Mouse (Mus musculus): ENCODE measurements around the gene Sart3.
"Not testable (repeated sequence)": the region's sequence is repeated elsewhere in the genome, so short reads cannot be mapped to it uniquely, and the experiment has no call there.

Gene Sart3

GRCm38 (mm10) chr5:113772450-113772895 is at the start of gene Sart3, which contains the start of gene Iscu:
TSS of gene Sart3 (minus strand) at chr5:113772510.
TSS of gene Iscu (plus strand) at chr5:113772748.
- peak; percentile 73 to 88 for DNase-seq (ENCODE audit: low spot score in 2 of 2)

GRCm38 (mm10) chr5:113818572-113818971 is 46.3 kb upstream of the Sart3 start:
- DNase-seq (ENCODE audit: low spot score in 2 of 2) = no peak

GRCm38 (mm10) chr5:113815638-113816152 is 43.4 kb upstream of the Sart3 start:
- peak in 1 of 2 experiments; percentile 25 for DNase-seq (ENCODE audit: low spot score in 2 of 2)

DNA sequence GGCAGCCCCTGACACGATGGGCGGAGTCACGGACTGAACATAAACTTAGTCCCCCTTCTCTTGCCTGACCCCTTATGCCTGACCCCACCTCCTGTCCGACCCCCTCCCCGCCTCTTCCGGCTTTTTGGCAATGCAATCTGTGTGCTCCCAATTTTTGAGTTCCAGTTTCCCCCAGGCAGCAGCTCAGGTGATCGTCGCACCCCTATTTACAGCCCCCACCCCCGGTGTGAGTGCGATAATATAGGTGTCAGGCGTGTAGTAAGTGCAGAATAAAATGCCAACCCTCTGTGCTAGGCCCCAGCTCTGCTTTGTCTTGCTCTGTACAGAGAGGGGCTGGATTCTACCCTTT is 42.7 kb upstream of the Sart3 start:
- no peak for DNase-seq (ENCODE audit: low spot score in 2 of 2)

GRCm38 (mm10) chr5:113814111-113815040 is 42.1 kb upstream of the Sart3 start:
- DNase-seq (ENCODE audit: low spot score in 2 of 2) = no peak

- DNase-seq (ENCODE audit: low spot score in 2 of 2) = no peak
Measured at GRCm38 (mm10) chr5:113813608-113814007, 41.3 kb upstream of the Sart3 start.

GRCm38 (mm10) chr5:113812638-113813037 is 40.3 kb upstream of the Sart3 start:
- DNase-seq (ENCODE audit: low spot score in 2 of 2) = no peak

DNA sequence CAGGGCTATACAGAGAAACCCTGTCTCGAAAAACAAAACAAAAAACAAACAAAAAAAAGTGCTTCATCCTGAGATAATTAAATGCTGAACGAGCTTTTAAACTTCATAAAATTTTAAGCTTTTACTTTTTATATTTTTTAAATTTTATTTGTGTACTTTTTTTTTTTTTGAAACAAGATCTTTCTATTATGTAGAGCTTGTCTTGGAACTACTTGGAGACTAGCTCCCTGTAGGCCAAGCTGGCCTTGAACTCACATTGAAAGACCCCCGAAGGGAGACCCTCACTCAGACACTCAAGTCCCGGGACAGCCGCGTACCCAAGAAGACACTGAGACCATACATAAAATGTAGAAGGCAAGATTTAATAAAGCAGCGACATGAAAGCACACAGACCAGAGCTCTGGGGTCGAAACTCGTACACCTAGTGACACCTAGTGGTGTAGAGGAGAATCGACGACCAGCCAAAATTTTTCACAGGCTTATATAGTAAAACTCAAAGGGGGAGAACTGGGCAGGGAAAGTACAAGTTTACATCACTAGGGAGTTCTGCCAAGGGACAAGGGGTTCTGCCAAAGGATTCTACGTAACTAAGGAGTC is 39.6 kb upstream of the Sart3 start:
- DNase-seq (ENCODE audit: low spot score in 2 of 2) = not testable (repeated sequence)

- no peak for DNase-seq (ENCODE audit: low spot score in 2 of 2)
Measured at GRCm38 (mm10) chr5:113810111-113810510, 37.8 kb upstream of the Sart3 start.

DNA sequence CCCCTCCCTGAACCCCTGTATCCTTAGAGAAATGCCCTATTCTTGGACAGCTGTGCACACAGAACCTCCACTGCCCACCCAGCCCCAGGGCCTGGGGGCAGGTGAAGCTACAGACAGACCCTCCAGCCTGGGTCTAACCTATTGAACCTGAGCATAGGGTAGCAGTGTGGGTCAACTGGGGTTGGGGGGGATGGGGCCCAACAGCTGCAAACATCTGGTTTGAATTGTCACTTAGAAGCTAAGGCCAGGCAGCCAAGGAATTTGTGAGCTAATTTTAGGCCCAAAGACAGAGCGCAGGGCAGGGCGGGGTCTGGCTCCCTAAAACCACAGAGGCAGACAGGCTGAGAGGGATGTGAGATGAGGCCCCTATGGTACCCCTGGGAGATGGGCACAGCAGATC is 35.9 kb upstream of the Sart3 start:
- no peak for DNase-seq (ENCODE audit: low spot score in 2 of 2)

GRCm38 (mm10) chr5:113807712-113808111 is 35.4 kb upstream of the Sart3 start:
- DNase-seq (ENCODE audit: low spot score in 2 of 2) = no peak

DNA sequence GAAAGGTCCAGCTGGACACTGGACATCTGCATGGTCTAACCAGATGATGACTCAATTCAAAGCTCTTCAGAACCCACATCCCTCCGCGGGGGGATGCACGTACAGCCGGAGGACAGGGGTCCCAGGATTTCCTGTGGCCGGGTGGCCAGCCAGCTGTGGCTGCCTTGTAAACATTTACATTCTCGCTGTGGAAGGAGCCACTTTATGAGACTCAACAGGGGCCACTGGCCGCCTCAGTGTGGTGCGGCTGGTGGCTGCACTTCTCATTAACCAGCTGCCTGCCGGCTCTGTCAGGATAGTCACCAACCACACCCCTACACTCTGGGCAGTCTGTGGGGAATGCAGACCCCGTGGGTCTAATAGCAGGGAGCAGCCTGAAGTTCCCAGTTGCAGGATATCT is 34.1 kb upstream of the Sart3 start:
- DNase-seq (ENCODE audit: low spot score in 2 of 2) = no peak

DNA sequence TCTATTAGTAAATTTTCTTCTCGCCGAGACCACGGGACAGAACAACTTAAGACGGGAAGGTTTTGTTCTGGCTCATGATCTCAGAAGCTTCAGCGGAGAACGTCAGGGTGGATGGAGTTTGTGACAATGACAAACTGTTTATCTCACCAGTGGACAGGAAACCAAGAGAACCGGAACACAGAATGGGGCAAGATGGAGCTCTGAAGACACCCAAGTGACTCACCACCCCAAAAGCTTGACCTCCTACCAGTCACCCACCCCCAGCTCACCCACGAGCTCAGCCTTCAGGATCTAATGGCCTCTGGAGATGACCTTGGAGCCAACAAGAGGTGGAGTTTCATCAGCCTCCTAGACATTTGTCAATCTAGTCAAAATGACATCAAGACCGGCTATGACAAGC is 33.0 kb upstream of the Sart3 start:
- no peak for DNase-seq (ENCODE audit: low spot score in 2 of 2)

GRCm38 (mm10) chr5:113804395-113804966 is 32.2 kb upstream of the Sart3 start:
- DNase-seq (ENCODE audit: low spot score in 2 of 2) = no peak

GRCm38 (mm10) chr5:113800280-113800679 is 28.0 kb upstream of the Sart3 start, which contains the start of gene Tmem119:
TSS of gene Tmem119 (minus strand) at chr5:113800516.
- DNase-seq (ENCODE audit: low spot score in 2 of 2) = no peak

GRCm38 (mm10) chr5:113799691-113800090 is 27.4 kb upstream of the Sart3 start:
- no peak for DNase-seq (ENCODE audit: low spot score in 2 of 2)

GRCm38 (mm10) chr5:113798525-113798924 is 26.2 kb upstream of the Sart3 start:
- DNase-seq (ENCODE audit: low spot score in 2 of 2) = no peak

DNA sequence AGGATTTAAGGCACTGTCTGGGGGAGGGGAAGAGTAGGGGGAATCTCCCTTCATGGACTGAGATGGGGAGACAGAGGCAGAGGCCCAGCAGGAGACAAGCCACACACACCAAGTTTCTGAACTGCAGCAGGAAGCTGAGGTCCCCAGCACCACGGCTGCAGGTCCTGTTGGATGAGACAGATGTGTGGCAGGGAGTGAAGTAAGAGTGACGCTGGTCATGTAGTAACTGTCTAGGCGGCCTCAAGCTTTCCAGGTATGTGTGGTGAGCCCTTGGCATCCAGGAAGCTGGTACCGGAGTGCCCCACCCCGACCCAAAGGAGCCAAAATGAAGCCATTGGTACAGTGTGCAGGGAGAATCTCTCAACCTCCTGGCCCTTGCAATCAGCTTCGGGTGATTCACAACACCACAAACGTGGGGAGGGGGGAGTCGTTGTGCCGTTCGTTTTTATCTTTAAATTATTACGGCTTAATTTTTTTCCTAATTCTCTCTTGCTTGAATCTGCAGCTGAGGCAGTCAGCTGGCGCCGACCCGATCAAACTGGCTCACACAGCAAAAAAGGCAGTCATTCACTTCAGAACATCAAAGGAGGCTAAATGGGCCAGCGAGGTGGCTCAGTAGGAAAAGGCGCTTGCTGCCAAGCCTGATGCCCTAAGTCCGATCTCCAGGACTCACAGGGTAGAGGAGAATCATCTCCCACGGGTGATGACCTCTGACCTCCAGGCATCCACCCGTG is 25.0 kb upstream of the Sart3 start:
- DNase-seq (ENCODE audit: low spot score in 2 of 2) = no peak

DNA sequence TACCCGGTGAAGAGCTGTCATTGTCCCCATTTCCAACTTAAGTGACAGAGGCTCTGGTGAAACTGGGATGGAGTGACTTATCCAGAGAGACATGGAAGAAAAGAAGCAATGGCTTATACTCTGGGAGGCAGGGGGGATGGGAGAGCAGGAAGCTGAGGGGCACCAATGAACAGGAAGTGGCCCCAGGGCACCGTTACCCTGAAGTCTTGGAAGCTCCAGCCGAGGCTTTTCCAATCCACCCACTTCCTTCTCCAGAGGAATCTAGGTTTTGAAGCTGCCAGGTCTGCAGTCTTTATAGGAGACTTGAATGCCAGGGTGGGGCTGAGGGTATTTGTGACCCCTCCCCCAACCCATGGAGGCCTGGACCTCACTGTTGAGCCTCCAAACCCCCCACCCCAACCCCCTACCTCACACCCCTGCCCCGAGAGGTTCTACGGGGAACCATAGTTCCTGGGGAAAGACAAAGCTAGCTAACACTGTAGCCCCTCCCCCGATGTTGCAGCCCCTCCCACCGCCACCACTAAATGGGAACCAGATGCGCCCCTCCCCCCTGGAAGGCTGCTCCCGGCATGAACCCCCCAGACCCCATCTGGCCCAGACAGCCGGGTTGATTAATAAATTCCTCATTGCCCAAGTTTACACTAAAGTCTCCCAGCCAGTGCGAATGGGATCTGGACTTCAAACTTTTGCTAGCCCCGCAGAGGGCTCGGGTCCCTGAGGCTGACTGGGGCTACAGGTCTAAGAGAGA is 24.3 kb upstream of the Sart3 start:
- DNase-seq (ENCODE audit: low spot score in 2 of 2) = no peak

DNA sequence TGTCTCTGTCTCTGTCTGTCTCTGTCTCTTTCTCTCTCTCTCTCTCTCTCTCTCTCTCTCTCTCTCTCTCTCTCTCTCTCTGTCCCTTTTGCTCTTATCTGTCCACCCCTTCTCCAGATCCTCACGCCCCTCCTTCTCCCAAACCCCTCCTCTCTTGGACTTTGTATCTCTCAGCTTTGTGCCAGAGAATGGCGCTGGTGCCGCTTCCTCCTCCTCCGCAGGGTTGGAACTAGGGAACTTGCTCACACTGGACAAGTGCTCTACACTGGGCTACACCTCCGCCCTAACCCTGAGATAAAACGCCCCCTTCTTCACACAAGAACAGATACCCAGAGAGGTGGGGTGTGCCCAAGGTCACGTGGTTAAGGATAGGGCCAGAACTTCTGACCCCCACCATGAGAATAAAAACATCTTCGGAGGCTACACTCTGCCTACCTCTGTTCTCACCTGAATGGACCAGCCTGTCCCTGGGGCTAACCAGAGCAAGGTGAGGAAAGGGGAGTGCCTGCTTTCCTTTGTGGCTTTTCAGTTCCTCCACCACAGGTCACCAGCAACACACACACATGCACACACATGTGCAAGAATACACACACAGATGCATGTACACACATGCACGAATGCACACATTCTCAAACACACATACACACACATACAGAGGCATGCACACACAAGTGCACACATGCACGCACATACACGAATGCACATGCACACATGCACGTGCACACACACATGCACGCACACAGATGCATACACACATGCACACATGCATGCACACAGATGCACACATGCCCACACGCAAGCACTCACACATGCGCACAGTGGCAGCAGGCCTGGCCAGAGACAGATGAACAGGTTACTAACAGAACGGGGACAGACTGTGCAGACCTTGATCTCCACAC is 19.1 kb upstream of the Sart3 start:
- no peak for DNase-seq (ENCODE audit: low spot score in 2 of 2)

Measured in frontal cortex, postnatal 25 days (tissue).